Mouse (Mus musculus) ES-E14 (cell line): Measurements from ENCODE around the gene Ubfd1. TPM values are rescaled to one million over a fixed set of nuclear protein-coding genes. Genes with fewer than 3 reads are reported as not detected.
A peak's percentile ranks its signal among the peaks of the same experiment; 100 is the strongest.

Experiments
- DNase-seq: peaks from one replicate; pipeline ENCODE4 v3.0.0-alpha.2; 2013; ENCODE audit warnings: low read depth, low spot score
- H3K27ac ChIP-seq: 2 replicates; pipeline ENCODE4 v1.5.1; 2012; ENCODE audit warnings: low read depth, mild to moderate bottlenecking, low read length, moderate library complexity, mixed read lengths; ENCODE audit not compliant: poor library complexity, insufficient read depth, severe bottlenecking
- H3K36me3 ChIP-seq: 2 replicates; pipeline ENCODE4 v1.6.1; 2012; ENCODE audit warnings: mild to moderate bottlenecking, low read length, moderate library complexity, mixed read lengths; ENCODE audit not compliant: control insufficient read depth, poor library complexity, insufficient read depth, severe bottlenecking
- H3K4me1 ChIP-seq, 2 experiments: fragments of 150-350 bp in 1 of 2; sonication (generic) in 1 of 2; 2 replicates each; pipeline ENCODE4 v1.6.1; 2012; ENCODE audit warnings: low read length in 2 of 2, mild to moderate bottlenecking in 1 of 2, mixed read lengths in 1 of 2; ENCODE audit not compliant: control insufficient read depth in 2 of 2, insufficient read depth in 2 of 2, poor library complexity in 1 of 2
- H3K4me3 ChIP-seq, 2 experiments: fragments of 150-350 bp in 1 of 2; sonication (generic) in 1 of 2; 2 replicates each; pipeline ENCODE4 v1.5.1; 2012; ENCODE audit warnings: low read length in 2 of 2, low read depth in 1 of 2, mild to moderate bottlenecking in 1 of 2, mixed read lengths in 1 of 2; ENCODE audit not compliant: insufficient read depth in 1 of 2, poor library complexity in 1 of 2, severe bottlenecking in 1 of 2
- H3K9ac ChIP-seq: 2 replicates; pipeline ENCODE4 v1.6.1; 2012; ENCODE audit warnings: low read depth, mild to moderate bottlenecking, low read length, mixed read lengths; ENCODE audit not compliant: poor library complexity, insufficient read depth, severe bottlenecking
- H3K9me3 ChIP-seq: fragments of 150-350 bp; sonication (generic); 2 replicates; pipeline ENCODE4 v1.6.1; 2012; ENCODE audit warnings: low read depth, mild to moderate bottlenecking, low read length; ENCODE audit not compliant: control insufficient read depth, insufficient read depth
- CHD2 ChIP-seq: IDR thresholded peaks from 2 replicates; pipeline ENCODE4 v1.6.1; 2014; ENCODE audit warnings: mild to moderate bottlenecking, low read depth, low read length, inconsistent platforms
- HCFC1 ChIP-seq: IDR thresholded peaks from 2 replicates; pipeline ENCODE4 v1.6.1; 2012; ENCODE audit warnings: low read length, inconsistent platforms, borderline replicate concordance; ENCODE audit not compliant: insufficient read depth
- MAFK ChIP-seq: IDR thresholded peaks from 2 replicates; pipeline ENCODE4 v1.6.1; 2014; ENCODE audit warnings: mild to moderate bottlenecking, low read depth, low read length, inconsistent platforms; ENCODE audit not compliant: insufficient read depth
- ZC3H11A ChIP-seq: IDR thresholded peaks from 2 replicates; pipeline ENCODE4 v1.6.1; 2012; ENCODE audit warnings: low read depth, mild to moderate bottlenecking, inconsistent platforms, low read length, borderline replicate concordance
- ZNF384 ChIP-seq: IDR thresholded peaks from 2 replicates; pipeline ENCODE4 v1.6.1; 2012; ENCODE audit warnings: low read depth, low read length, inconsistent platforms
- in situ Hi-C, 2 experiments: fragments of 600-800 bp; cut with MboI; formaldehyde crosslinking; loops; one replicate each; pipeline ENCODE4 v1.15.1; 2025; ENCODE audit warnings: low sequenced_read_pairs in 2 of 2, inconsistent platforms in 1 of 2; ENCODE audit not compliant: unreplicated experiment in 2 of 2
- total RNA-seq: library from RNA; depleted of rRNA; stranded (reverse); fragments of 300-350 nt; gene quantifications from 2 replicates; pipeline ENCODE4 v1.2.3, GENCODE M21; 2012

Ubfd1 gene
- total RNA-seq, 1 experiment, result 70.7 TPM

GRCm38 (mm10) chr7:122056633-122057032 lies 10.3 kb upstream of the Ubfd1 start:
- H3K4me3 ChIP-seq, result no peak overlapping the region
- H3K36me3 ChIP-seq, result peaks cover 13% of the 10 kb centered on the region
- TF ChIP-seq HCFC1, result no peak
- H3K4me1 ChIP-seq, result no peaks in the 10 kb centered on the region
- H3K27ac ChIP-seq, result no peak overlapping the region
- H3K9ac ChIP-seq, result no peak overlapping the region
- no peak for DNase-seq
- H3K9me3 ChIP-seq, result no peaks in the 10 kb centered on the region
- in situ Hi-C loops, result no loop called here

- peak overlapping the region; percentile 31; the same call in 1 of the 2 replicates for H3K9ac ChIP-seq
- in situ Hi-C loops, result no loop called here
- peaks cover 13% of the 10 kb centered on the region for H3K36me3 ChIP-seq
- H3K4me3 ChIP-seq, result peak overlapping the region in 1 of 2 experiments; percentile 94; a peak in 2 of 4 replicates
- TF ChIP-seq MAFK (no peak), CHD2 (no peak), ZC3H11A (no peak), HCFC1 (no peak), ZNF384 (no peak)
- peaks cover 6 to 7% of the 10 kb centered on the region in 2 experiments; a peak in 2 of 4 replicates for H3K4me1 ChIP-seq
- no peaks in the 10 kb centered on the region for H3K9me3 ChIP-seq
- no peak for DNase-seq
- H3K27ac ChIP-seq, result no peak overlapping the region
Measured at GRCm38 (mm10) chr7:122065656-122066055, 1.3 kb upstream of the Ubfd1 start.

GRCm38 (mm10) chr7:122066102-122066944 lies 652 bp upstream of the Ubfd1 start:
- in situ Hi-C loops, result no loop called here
- DNase-seq, result no peak
- peak overlapping the region; percentile 82 to 94 for H3K4me3 ChIP-seq
- H3K9me3 ChIP-seq, result no peaks in the 10 kb centered on the region
- H3K36me3 ChIP-seq, result peaks cover 13% of the 10 kb centered on the region
- H3K27ac ChIP-seq, result peak overlapping the region; percentile 95
- TF ChIP-seq HCFC1, result no peak
- TF ChIP-seq ZC3H11A, result no peak
- no peak for TF ChIP-seq MAFK
- TF ChIP-seq CHD2, result no peak
- peak overlapping the region; percentile 92 for H3K9ac ChIP-seq
- H3K4me1 ChIP-seq, result peaks cover 6 to 7% of the 10 kb centered on the region in 2 experiments; a peak in 2 of 4 replicates

GRCm38 (mm10) chr7:122067517-122068381 lies 774 bp downstream of the Ubfd1 start:
- no peak for TF ChIP-seq MAFK
- TF ChIP-seq ZC3H11A, result no peak
- no peak for TF ChIP-seq ZNF384
- TF ChIP-seq HCFC1, result no peak
- no peak for TF ChIP-seq CHD2
- H3K9me3 ChIP-seq, result no peaks in the 10 kb centered on the region
- in situ Hi-C loops, result no loop called here
- DNase-seq, result no peak
- H3K4me1 ChIP-seq, result peaks cover 6 to 7% of the 10 kb centered on the region in 2 experiments; a peak in 2 of 4 replicates
- H3K27ac ChIP-seq, result peak overlapping the region; percentile 76
- H3K9ac ChIP-seq, result peak overlapping the region; percentile 92
- peak overlapping the region; percentile 82 to 94 for H3K4me3 ChIP-seq
- peaks cover 20% of the 10 kb centered on the region for H3K36me3 ChIP-seq
